Mouse (Mus musculus) common myeloid progenitor, adult 5-6 weeks (primary cell): Measurements from ENCODE around the gene Sntg2. TPM values are rescaled to one million over a fixed set of nuclear protein-coding genes. Genes with fewer than 3 reads are reported as not detected.

ENCODE experiments used
- ATAC-seq: replicated peaks from 2 replicates; pipeline ENCODE4 v1.8.0; 2016; ENCODE audit warnings: low read depth, mild to moderate bottlenecking, moderate TSS enrichment, inconsistent platforms; ENCODE audit not compliant: poor library complexity, severe bottlenecking
- total RNA-seq: library from RNA; stranded (forward); fragments of 200-1000, 187-1606 nt; gene quantifications from 2 replicates; pipeline ENCODE4 v1.2.3, GENCODE M21; 2017

Gene Sntg2
- total RNA-seq, 1 experiment from 2014 or later: not detected

- no peak for ATAC-seq
Measured at GRCm38 (mm10) chr12:30286888-30287573, 86.1 kb downstream of the Sntg2 start.

- no peak for ATAC-seq
Measured at GRCm38 (mm10) chr12:30283741-30284140, 89.4 kb downstream of the Sntg2 start.

GRCm38 (mm10) chr12:30272242-30272985 lies 100.8 kb downstream of the Sntg2 start:
- ATAC-seq: no peak

- no peak for ATAC-seq
Measured at GRCm38 (mm10) chr12:30264206-30264605, 109.0 kb downstream of the Sntg2 start.

GRCm38 (mm10) chr12:30261187-30261586 lies 112.0 kb downstream of the Sntg2 start:
- no peak for ATAC-seq

- no peak for ATAC-seq
Measured at GRCm38 (mm10) chr12:30258641-30259040, 114.5 kb downstream of the Sntg2 start.

GRCm38 (mm10) chr12:30257664-30258063 lies 115.5 kb downstream of the Sntg2 start:
- ATAC-seq: peak; percentile 63; the same call in 1 of the 2 replicates

GRCm38 (mm10) chr12:30256207-30256606 lies 117.0 kb downstream of the Sntg2 start:
- ATAC-seq: no peak

- no peak for ATAC-seq
Measured at GRCm38 (mm10) chr12:30254581-30254980, 118.6 kb downstream of the Sntg2 start.

GRCm38 (mm10) chr12:30252381-30252780 lies 120.8 kb downstream of the Sntg2 start:
- no peak for ATAC-seq

GRCm38 (mm10) chr12:30251283-30251829 lies 121.8 kb downstream of the Sntg2 start:
- no peak for ATAC-seq

GRCm38 (mm10) chr12:30249068-30249467 lies 124.1 kb downstream of the Sntg2 start:
- ATAC-seq: no peak

- ATAC-seq: no peak
Measured at GRCm38 (mm10) chr12:30246286-30246945, 126.8 kb downstream of the Sntg2 start.

- no peak for ATAC-seq
Measured at GRCm38 (mm10) chr12:30244194-30244593, 129.0 kb downstream of the Sntg2 start.

- ATAC-seq: no peak
Measured at GRCm38 (mm10) chr12:30240891-30241290, 132.3 kb downstream of the Sntg2 start.

- ATAC-seq: no peak
Measured at GRCm38 (mm10) chr12:30234940-30235339, 138.2 kb downstream of the Sntg2 start.

- no peak for ATAC-seq
Measured at GRCm38 (mm10) chr12:30228004-30228403, 145.2 kb downstream of the Sntg2 start.

- ATAC-seq: no peak
Measured at GRCm38 (mm10) chr12:30226247-30226646, 146.9 kb downstream of the Sntg2 start.

- ATAC-seq: no peak
Measured at GRCm38 (mm10) chr12:30216762-30217441, 156.3 kb downstream of the Sntg2 start.

- no peak for ATAC-seq
Measured at GRCm38 (mm10) chr12:30214761-30215160, 158.4 kb downstream of the Sntg2 start.
